Mouse (Mus musculus): ENCODE measurements at regions not wholly inside any gene's neighbourhood (a gene's known extent, or its start where the extent isn't known, plus 50 kb on each side); places are given as distances from the start of the nearest gene placed in this dataset.

- TF ChIP-seq CTCF (IDR thresholded peaks at IDR 0.05; ENCODE audit: extremely low read depth, insufficient read depth, low read length): no peak
- TF ChIP-seq POLR2A (IDR thresholded peaks at IDR 0.05; ENCODE audit: extremely low read depth, insufficient read depth, low read length): no peak
Measured at GRCm38 (mm10) chr7:69976369-69976768, 390.2 kb downstream of the Nr2f2 start.

Measured in cortical plate, adult 2 months (tissue).